Mouse (Mus musculus) testis, adult 2 months (tissue): ENCODE measurements around the gene Bcl10. TPM values are rescaled to one million over a fixed set of nuclear protein-coding genes. Genes with fewer than 3 reads are reported as not detected.
A peak's percentile ranks its signal among the peaks of the same experiment; 100 is the strongest.
"Not testable (repeated sequence)": the region's sequence is repeated elsewhere in the genome, so short reads cannot be mapped to it uniquely, and the experiment has no call there.

Source experiments
- H3K27ac ChIP-seq: fragments of 200-500 bp; 2 replicates; pipeline ENCODE4 v1.5.1; 2012; ENCODE audit warnings: low read depth, low read length; ENCODE audit not compliant: control insufficient read depth, insufficient read depth
- H3K27me3 ChIP-seq: fragments of 200-500 bp; 2 replicates; pipeline ENCODE4 v1.6.1; 2012; ENCODE audit warnings: mild to moderate bottlenecking, low read length, moderate library complexity; ENCODE audit not compliant: control insufficient read depth, insufficient read depth
- H3K36me3 ChIP-seq: fragments of 200-500 bp; 2 replicates; pipeline ENCODE4 v1.6.1; 2012; ENCODE audit warnings: mild to moderate bottlenecking, low read length; ENCODE audit not compliant: control insufficient read depth, insufficient read depth
- H3K4me1 ChIP-seq: fragments of 200-500 bp; 2 replicates; pipeline ENCODE4 v1.6.1; 2012; ENCODE audit warnings: low read length; ENCODE audit not compliant: control insufficient read depth, insufficient read depth
- H3K4me3 ChIP-seq: fragments of 200-500 bp; 2 replicates; pipeline ENCODE4 v1.5.1; 2012; ENCODE audit warnings: low read depth, mild to moderate bottlenecking, low read length, moderate library complexity, mixed read lengths; ENCODE audit not compliant: control insufficient read depth
- CTCF ChIP-seq: fragments of 200-500 bp; IDR thresholded peaks from 2 replicates; pipeline ENCODE4 v1.5.1; 2012; ENCODE audit warnings: low read depth, mild to moderate bottlenecking, inconsistent platforms, low read length, moderate library complexity; ENCODE audit not compliant: control insufficient read depth, insufficient read depth, insufficient replicate concordance
- POLR2A ChIP-seq: fragments of 200-500 bp; IDR thresholded peaks from 2 replicates; pipeline ENCODE4 v1.6.1; 2012; ENCODE audit warnings: low read depth, mild to moderate bottlenecking, inconsistent platforms, low read length, moderate library complexity; ENCODE audit not compliant: control insufficient read depth
- polyA plus RNA-seq: library from polyadenylated mRNA; depleted of rRNA; stranded (reverse); fragments of >200 nt; gene quantifications from 2 replicates; pipeline ENCODE4 v1.2.3, GENCODE M21; 2012

The Bcl10 gene
- polyA plus RNA-seq, 1 experiment = 4.6 TPM

- Histone ChIP-seq H3K27me3 (no peaks in the 10 kb centered on the region), H3K4me1 (peaks cover 2% of the 10 kb centered on the region), H3K27ac (no peak overlapping the region), H3K36me3 (no peaks in the 10 kb centered on the region), H3K4me3 (no peak overlapping the region)
- TF ChIP-seq CTCF = no peak
- TF ChIP-seq POLR2A = no peak
Measured at GRCm38 (mm10) chr3:145952945-145953344, 30.3 kb downstream of the Bcl10 start.

GRCm38 (mm10) chr3:145953411-145953810 is 30.8 kb downstream of the Bcl10 start:
- Histone ChIP-seq H3K27me3 (no peaks in the 10 kb centered on the region), H3K4me1 (peaks cover 2% of the 10 kb centered on the region), H3K27ac (no peak overlapping the region), H3K36me3 (no peaks in the 10 kb centered on the region), H3K4me3 (no peak overlapping the region)
- TF ChIP-seq POLR2A (no peak), CTCF (no peak)

- Histone ChIP-seq H3K36me3 (no peaks in the 10 kb centered on the region), H3K27ac (no peak overlapping the region), H3K27me3 (no peaks in the 10 kb centered on the region; the same call in 1 of the 2 replicates), H3K4me1 (peaks cover 13% of the 10 kb centered on the region), H3K4me3 (no peak overlapping the region)
- TF ChIP-seq CTCF (no peak), POLR2A (no peak)
Measured at GRCm38 (mm10) chr3:145959824-145960223, 37.2 kb downstream of the Bcl10 start.

GRCm38 (mm10) chr3:145962411-145962810 is 39.8 kb downstream of the Bcl10 start:
- H3K36me3 ChIP-seq = no peaks in the 10 kb centered on the region
- TF ChIP-seq POLR2A (no peak), CTCF (no peak)
- H3K4me1 ChIP-seq = peaks cover 13% of the 10 kb centered on the region
- no peaks in the 10 kb centered on the region; the same call in 1 of the 2 replicates for H3K27me3 ChIP-seq
- no peak overlapping the region for H3K27ac ChIP-seq
- H3K4me3 ChIP-seq = no peak overlapping the region; the same call in 1 of the 2 replicates

DNA sequence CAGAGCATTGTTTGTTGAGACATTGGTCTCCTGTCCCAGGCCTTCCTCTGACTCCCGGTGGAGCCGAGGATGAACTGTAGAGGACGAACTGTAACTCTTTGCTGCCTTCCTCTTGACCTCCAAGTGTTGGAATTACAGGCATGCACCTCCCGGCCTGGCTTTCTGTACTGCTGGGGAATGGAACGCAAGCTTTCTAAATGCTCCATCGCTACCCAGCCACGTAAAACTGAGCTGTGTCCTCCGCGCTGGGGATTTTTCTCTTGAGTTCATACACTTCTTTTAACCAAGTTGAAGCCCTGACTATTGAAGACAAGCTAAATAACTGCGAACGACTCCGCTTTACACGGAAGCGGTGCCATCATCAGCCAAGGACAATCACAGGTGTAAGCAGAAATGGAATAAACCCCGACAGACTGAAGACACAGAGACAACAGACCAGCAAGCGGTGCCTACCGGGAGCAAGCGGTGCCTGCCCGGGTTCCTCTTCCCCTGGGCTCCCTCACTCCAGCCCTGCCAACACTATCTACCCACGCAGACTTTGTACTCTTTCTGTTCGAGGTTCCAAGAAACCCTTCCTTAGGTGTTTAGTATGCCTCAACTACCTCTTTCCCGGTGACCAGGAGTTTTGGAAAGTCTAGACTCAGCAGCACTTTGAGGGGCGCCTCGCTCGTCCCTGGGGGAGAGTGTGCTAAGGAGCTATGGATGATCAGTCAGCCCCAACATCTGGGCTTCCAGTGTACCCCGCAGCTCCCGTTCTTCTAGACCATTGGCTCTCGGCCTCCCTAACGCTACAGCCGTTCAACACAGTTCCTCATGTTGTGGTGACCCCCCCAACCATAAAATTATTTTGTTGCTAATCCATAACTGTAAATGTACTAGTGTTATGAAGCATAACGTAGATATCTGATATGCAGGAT is 40.8 kb downstream of the Bcl10 start:
- H3K4me3 ChIP-seq = peak overlapping the region; percentile 22
- H3K4me1 ChIP-seq = peaks cover 13% of the 10 kb centered on the region
- H3K27me3 ChIP-seq = no peaks in the 10 kb centered on the region; the same call in 1 of the 2 replicates
- TF ChIP-seq POLR2A (no peak), CTCF (no peak)
- no peaks in the 10 kb centered on the region for H3K36me3 ChIP-seq
- no peak overlapping the region for H3K27ac ChIP-seq

DNA sequence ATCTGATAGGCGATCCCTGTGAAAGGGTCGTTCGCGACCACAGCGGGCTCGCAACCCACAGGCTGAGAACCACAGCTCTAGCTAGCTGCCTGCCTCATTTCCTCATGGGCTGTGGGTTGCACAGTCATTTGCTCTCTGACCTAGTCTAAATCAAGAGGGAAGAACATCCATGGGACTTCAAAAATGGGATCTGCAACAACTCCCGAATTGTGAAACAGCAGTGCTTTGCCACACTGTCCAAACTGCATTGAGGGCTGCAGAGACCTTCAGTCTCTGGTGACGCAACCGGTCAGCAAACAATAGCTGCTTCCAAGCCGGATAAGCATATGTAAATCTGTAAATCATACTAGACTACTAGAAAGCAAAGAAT is 41.4 kb downstream of the Bcl10 start:
- peaks cover 14% of the 10 kb centered on the region for H3K4me1 ChIP-seq
- no peak overlapping the region for H3K4me3 ChIP-seq
- no peaks in the 10 kb centered on the region for H3K36me3 ChIP-seq
- no peaks in the 10 kb centered on the region; the same call in 1 of the 2 replicates for H3K27me3 ChIP-seq
- H3K27ac ChIP-seq = no peak overlapping the region
- no peak for TF ChIP-seq POLR2A
- TF ChIP-seq CTCF = no peak

GRCm38 (mm10) chr3:145964473-145964872 is 41.9 kb downstream of the Bcl10 start:
- Histone ChIP-seq H3K4me3 (no peak overlapping the region), H3K36me3 (no peaks in the 10 kb centered on the region), H3K27me3 (no peaks in the 10 kb centered on the region; the same call in 1 of the 2 replicates), H3K4me1 (peaks cover 16% of the 10 kb centered on the region), H3K27ac (no peak overlapping the region)
- TF ChIP-seq CTCF (no peak), POLR2A (no peak)

- not testable (repeated sequence) for H3K27ac ChIP-seq, H3K36me3 ChIP-seq, H3K4me3 ChIP-seq, H3K27me3 ChIP-seq
- peaks cover 16% of the 10 kb centered on the region for H3K4me1 ChIP-seq
Measured at GRCm38 (mm10) chr3:145965583-145965982, 43.0 kb downstream of the Bcl10 start.
